Mouse (Mus musculus): Measurements from ENCODE around the gene Ier3.

Ier3 gene

GRCm38 (mm10) chr17:35810900-35811648 lies 10.4 kb upstream of the Ier3 start:
- DNase-seq (ENCODE audit: low read depth in 1 of 2, low spot score in 2 of 2), result no peak

GRCm38 (mm10) chr17:35812307-35812706 lies 9.2 kb upstream of the Ier3 start:
- DNase-seq (ENCODE audit: low read depth in 1 of 2, low spot score in 2 of 2), result no peak

- no peak for DNase-seq (ENCODE audit: low read depth in 1 of 2, low spot score in 2 of 2)
These were observed 8.7 kb upstream of the Ier3 start for GRCm38 (mm10) chr17:35812736-35813135.

- peak; percentile 59 to 68 for DNase-seq (ENCODE audit: low read depth in 1 of 2, low spot score in 2 of 2)
These were observed 8.2 kb upstream of the Ier3 start for GRCm38 (mm10) chr17:35813245-35813647.

- no peak for DNase-seq (ENCODE audit: low read depth in 1 of 2, low spot score in 2 of 2)
These were observed 7.8 kb upstream of the Ier3 start for GRCm38 (mm10) chr17:35813653-35814052.

GRCm38 (mm10) chr17:35814678-35815077 lies 6.8 kb upstream of the Ier3 start:
- DNase-seq (ENCODE audit: low read depth in 1 of 2, low spot score in 2 of 2), result no peak

- DNase-seq (ENCODE audit: low read depth in 1 of 2, low spot score in 2 of 2), result no peak
These were observed 5.6 kb upstream of the Ier3 start for GRCm38 (mm10) chr17:35815836-35816235.

GRCm38 (mm10) chr17:35816686-35817085 lies 4.8 kb upstream of the Ier3 start:
- no peak for DNase-seq (ENCODE audit: low read depth in 1 of 2, low spot score in 2 of 2)

GRCm38 (mm10) chr17:35817226-35817625 lies 4.3 kb upstream of the Ier3 start:
- no peak for DNase-seq (ENCODE audit: low read depth in 1 of 2, low spot score in 2 of 2)

- DNase-seq (ENCODE audit: low read depth in 1 of 2, low spot score in 2 of 2), result no peak
These were observed 1.4 kb upstream of the Ier3 start for GRCm38 (mm10) chr17:35820111-35820510.

GRCm38 (mm10) chr17:35822564-35822963 lies 1.1 kb downstream of the Ier3 start:
- no peak for DNase-seq (ENCODE audit: low read depth in 1 of 2, low spot score in 2 of 2)

GRCm38 (mm10) chr17:35822964-35823937 lies 1.8 kb downstream of the Ier3 start, which contains the start of gene Flot1:
TSS of gene Flot1 (plus strand) at chr17:35823230.
- DNase-seq (ENCODE audit: low read depth in 1 of 2, low spot score in 2 of 2), result peak in 1 of 2 experiments; percentile 73

- no peak for DNase-seq (ENCODE audit: low read depth in 1 of 2, low spot score in 2 of 2)
These were observed 2.9 kb downstream of the Ier3 start for GRCm38 (mm10) chr17:35824402-35824801.

GRCm38 (mm10) chr17:35825109-35825850 lies 3.8 kb downstream of the Ier3 start:
- DNase-seq (ENCODE audit: low read depth in 1 of 2, low spot score in 2 of 2), result no peak

- DNase-seq (ENCODE audit: low read depth in 1 of 2, low spot score in 2 of 2), result peak in 1 of 2 experiments; percentile 71
These were observed 8.3 kb downstream of the Ier3 start for GRCm38 (mm10) chr17:35829737-35830136.

GRCm38 (mm10) chr17:35832400-35833238 lies 11.1 kb downstream of the Ier3 start:
- DNase-seq (ENCODE audit: low read depth in 1 of 2, low spot score in 2 of 2), result no peak

- DNase-seq (ENCODE audit: low read depth in 1 of 2, low spot score in 2 of 2), result no peak
These were observed 11.8 kb downstream of the Ier3 start for GRCm38 (mm10) chr17:35833239-35833751.

GRCm38 (mm10) chr17:35833894-35834293 lies 12.4 kb downstream of the Ier3 start:
- no peak for DNase-seq (ENCODE audit: low read depth in 1 of 2, low spot score in 2 of 2)

- DNase-seq (ENCODE audit: low read depth in 1 of 2, low spot score in 2 of 2), result no peak
These were observed 13.4 kb downstream of the Ier3 start for GRCm38 (mm10) chr17:35834696-35835422.
